Mouse (Mus musculus) monocyte, adult 59 days (primary cell): Measurements from ENCODE around the gene C1qtnf6. TPM values are rescaled to one million over a fixed set of nuclear protein-coding genes. Genes with fewer than 3 reads are reported as not detected.

ENCODE experiments used
- total RNA-seq, 2 experiments: library from RNA; stranded (reverse); gene quantifications; one replicate each; pipeline ENCODE4 v1.2.4; 2023

The C1qtnf6 gene
- under 1 TPM in 1 of 2 experiments, not detected in 1; 0.50 TPM for total RNA-seq

DNA sequence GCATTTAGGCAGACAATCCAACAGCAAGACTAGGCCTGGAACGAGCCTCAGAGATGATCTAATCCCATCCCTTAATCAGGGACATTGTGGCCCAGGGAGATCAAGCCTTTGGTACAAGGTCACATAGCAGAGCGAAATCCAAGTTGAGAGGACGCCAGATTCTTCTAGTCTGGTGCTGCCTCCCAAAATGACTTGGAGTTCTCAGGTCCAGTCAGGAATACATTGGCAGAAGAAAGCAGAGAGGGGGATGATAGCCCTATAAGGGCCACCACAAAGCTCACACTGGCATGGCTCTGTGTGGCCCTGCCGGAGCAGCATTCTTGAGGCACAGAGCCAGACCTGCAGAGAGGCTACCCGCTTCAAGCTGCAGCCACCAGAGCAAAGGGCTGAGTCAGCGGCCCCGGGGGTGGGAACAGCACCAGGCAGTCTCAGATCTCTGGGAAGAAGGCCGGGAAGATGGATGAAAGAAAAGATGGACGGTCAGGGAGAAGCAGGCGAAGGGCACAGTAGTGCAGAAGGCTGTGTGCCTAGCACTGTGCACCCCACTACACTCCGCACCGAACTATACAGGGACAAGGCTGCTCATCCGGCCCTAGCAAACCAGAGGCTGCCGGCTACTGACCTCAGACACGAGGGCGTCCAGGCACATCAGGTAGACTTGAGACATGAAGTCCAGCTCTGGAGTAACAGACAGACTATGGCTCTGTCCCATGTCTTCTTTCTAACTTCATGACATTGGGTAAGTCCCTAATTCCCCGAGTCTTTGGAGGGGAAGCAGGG is at the start of gene C1qtnf6:
C1qtnf6 (minus strand) TSS at position 746 of the 780 bp plus-strand sequence.

DNA sequence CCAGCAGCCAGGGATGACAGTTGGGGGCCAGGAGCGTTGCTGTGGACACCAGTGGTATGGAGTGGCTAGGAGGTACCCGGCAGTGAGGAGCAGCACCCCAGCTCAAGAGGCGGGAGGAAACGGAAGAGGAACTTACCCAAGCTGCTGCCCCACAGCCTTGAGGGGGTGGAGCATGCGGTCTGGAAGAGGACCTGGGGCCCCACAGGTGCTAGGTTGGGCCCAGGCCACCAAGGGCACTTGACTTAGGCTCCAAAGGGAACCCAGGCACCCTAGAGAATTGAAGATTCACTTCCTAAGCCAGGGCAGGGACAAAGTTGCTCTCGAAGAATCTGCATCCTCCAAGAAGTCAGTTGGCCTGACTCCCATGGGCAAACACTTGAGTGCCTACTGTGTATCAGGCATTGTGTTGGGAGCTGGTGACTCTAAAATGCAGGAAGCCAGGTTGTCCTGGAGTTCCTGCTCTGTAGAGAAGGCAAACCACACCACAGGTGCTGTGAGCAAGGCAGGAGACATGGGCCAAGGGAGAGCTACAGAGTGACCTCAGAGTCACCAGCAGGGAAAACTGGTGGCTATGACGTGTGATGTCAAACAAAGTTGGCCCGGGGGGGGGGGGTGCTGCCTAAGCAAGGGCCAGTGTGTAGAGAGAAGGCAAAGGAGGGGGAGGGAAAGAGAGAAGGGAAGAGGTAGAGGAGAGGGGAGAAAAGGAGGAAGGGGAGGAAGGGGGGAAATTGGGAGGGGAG is 41.6 kb upstream of the C1qtnf6 start, which contains the start of gene Rac2:
Rac2 (minus strand) TSS at position 126 of the 740 bp plus-strand sequence.

DNA sequence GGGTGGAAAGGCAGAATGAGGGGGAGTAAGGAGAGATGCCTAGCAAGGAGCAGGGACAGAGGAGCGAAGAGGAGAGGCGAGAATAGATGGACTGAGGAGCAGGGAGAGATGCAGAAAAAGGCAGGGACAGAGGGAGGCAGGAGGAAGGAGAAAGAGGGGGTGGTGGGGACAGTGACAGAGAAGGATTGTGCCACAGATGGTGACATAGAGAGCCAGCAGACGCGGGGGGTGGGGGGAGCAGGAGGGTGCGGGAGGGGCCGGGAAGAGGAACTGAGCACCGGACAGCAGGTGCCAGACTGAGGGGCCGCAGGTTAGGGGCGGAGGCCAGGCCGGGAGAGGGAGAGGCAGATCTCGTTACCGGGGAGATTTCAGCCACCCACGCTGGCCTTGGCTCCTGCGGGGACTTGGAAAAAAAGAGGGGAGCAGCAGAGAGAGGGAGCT is 13.4 kb upstream of the C1qtnf6 start, which contains the start of gene Sstr3:
Sstr3 (minus strand) TSS at position 125 of the 441 bp plus-strand sequence.

DNA sequence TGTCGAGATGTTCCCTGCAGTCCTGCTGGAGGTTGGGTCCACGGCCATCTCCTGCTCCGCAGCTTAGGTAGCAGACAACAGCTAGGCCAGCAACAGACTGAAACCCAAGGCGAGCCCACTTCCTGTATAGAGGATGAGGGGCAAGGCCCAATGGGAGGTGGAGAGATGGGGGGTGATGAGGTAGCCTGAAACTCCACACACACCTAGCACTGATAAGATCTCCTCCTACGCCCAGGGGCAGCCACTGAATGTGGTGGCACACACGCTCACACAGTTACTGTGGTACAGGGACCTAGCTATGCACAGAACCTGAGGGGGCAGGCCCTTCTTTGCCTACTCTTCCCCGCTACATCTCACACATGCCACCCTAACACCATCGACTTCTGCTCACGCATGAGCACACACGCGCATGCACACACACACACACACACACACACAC is 36.2 kb downstream of the C1qtnf6 start, which contains the start of gene Il2rb:
Il2rb (minus strand) TSS at position 304 of the 439 bp plus-strand sequence.

Other genes with a start within 250 kb of the C1qtnf6 start
- gene Csf2rb2, start 225.7 kb downstream of the C1qtnf6 start, total RNA-seq = 10 to 100 TPM; 43.7 to 48.7 TPM
- gene Csf2rb, start 205.7 kb downstream of the C1qtnf6 start, total RNA-seq = 100 to 1,000 TPM; 266 to 291 TPM
- not detected for gene Tex33, start 135.5 kb downstream of the C1qtnf6 start, total RNA-seq
- under 1 TPM in 1 of 2 experiments, not detected in 1; 0.64 TPM for gene Tst, start 125.5 kb downstream of the C1qtnf6 start, total RNA-seq
- 10 to 100 TPM; 12.9 to 14.7 TPM for gene Mpst, start 125.0 kb downstream of the C1qtnf6 start, total RNA-seq
- gene Kctd17, start 102.9 kb downstream of the C1qtnf6 start, total RNA-seq = 10 to 100 TPM; 29.3 to 29.5 TPM
- gene Tmprss6, start 62.8 kb downstream of the C1qtnf6 start, total RNA-seq = not detected
- 1 to 10 TPM in 1 of 2 experiments, under 1 TPM in 1; 0.89 to 1.8 TPM for gene Il2rb, start 36.1 kb downstream of the C1qtnf6 start, total RNA-seq
- not detected for gene Sstr3, start 13.3 kb upstream of the C1qtnf6 start, total RNA-seq
- 100 to 1,000 TPM; 358 to 441 TPM for gene Rac2, start 41.4 kb upstream of the C1qtnf6 start, total RNA-seq
- gene Cyth4, start 65.6 kb upstream of the C1qtnf6 start, total RNA-seq = 100 to 1,000 TPM; 340 to 359 TPM
- not detected for gene Elfn2, start 187.4 kb upstream of the C1qtnf6 start, total RNA-seq
- gene Mfng, start 242.1 kb upstream of the C1qtnf6 start, total RNA-seq = 10 to 100 TPM; 51.2 to 57.9 TPM